Mouse (Mus musculus): ENCODE results near the gene Crlf3. TPM values are rescaled to one million over a fixed set of nuclear protein-coding genes. Genes with fewer than 3 reads are reported as not detected.
A peak's percentile ranks its signal among the peaks of the same experiment; 100 is the strongest.

Gene Crlf3
- polyA plus RNA-seq, 1 experiment from 2014 or later = 30.4 TPM

DNA sequence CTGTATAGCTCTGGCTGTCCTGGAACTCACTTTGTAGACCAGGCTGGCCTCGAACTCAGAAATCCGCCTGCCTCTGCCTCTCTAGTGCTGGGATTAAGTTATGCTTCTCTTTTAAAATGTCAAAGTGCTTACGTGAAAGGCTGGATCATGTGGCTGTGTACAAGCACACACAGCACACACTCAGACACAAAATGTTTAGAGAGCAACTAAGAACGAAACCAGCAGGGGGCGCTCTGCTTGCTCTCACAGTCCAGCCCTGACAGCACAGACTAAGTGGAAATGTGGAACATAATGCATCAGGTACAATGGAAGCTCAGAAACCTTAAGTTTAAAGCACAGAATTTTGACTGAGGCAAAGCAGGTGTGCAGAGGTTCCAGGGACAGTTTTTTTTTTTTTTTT is 6.1 kb upstream of the Crlf3 start:
- H3K27me3 ChIP-seq (ENCODE audit: control insufficient read depth, insufficient read depth, low read length) = no peaks in the 10 kb centered on the region
- no peaks in the 10 kb centered on the region for H3K9me3 ChIP-seq (ENCODE audit: control insufficient read depth, low read length)
- H3K4me2 ChIP-seq = no peak overlapping the region
- no peak overlapping the region for H3K9ac ChIP-seq (ENCODE audit: low read length)
- no peaks in the 10 kb centered on the region for H3K36me3 ChIP-seq (ENCODE audit: control insufficient read depth, insufficient read depth, low read length)
- peak; percentile 98 for DNase-seq (ENCODE audit: low spot score, missing footprints)
- ATAC-seq (ENCODE audit: low FRiP score) = peak; percentile 74
- 8% methylated on average over 5 of the region's 5 CpGs for WGBS
- H3K4me1 ChIP-seq (ENCODE audit: control insufficient read depth, insufficient read depth, low read length) = peaks cover 5% of the 10 kb centered on the region; the same call in 1 of the 2 replicates
- H3K27ac ChIP-seq (ENCODE audit: low read depth, low read length) = no peak overlapping the region
- H3K4me3 ChIP-seq (ENCODE audit: low read depth, low read length) = no peak overlapping the region

GRCm38 (mm10) chr11:80085356-80086055 is 4.7 kb upstream of the Crlf3 start:
- no peak overlapping the region for H3K27ac ChIP-seq (ENCODE audit: low read depth, low read length)
- H3K9ac ChIP-seq (ENCODE audit: low read length) = no peak overlapping the region
- WGBS = 81% methylated on average over 6 of the region's 6 CpGs
- ATAC-seq (ENCODE audit: low FRiP score) (no peak), DNase-seq (ENCODE audit: low spot score, missing footprints) (no peak)
- H3K36me3 ChIP-seq (ENCODE audit: control insufficient read depth, insufficient read depth, low read length) = no peaks in the 10 kb centered on the region
- no peaks in the 10 kb centered on the region for H3K27me3 ChIP-seq (ENCODE audit: control insufficient read depth, insufficient read depth, low read length)
- peaks cover 7% of the 10 kb centered on the region; the same call in 1 of the 2 replicates for H3K4me1 ChIP-seq (ENCODE audit: control insufficient read depth, insufficient read depth, low read length)
- H3K9me3 ChIP-seq (ENCODE audit: control insufficient read depth, low read length) = no peaks in the 10 kb centered on the region
- H3K4me3 ChIP-seq (ENCODE audit: low read depth, low read length) = no peak overlapping the region
- H3K4me2 ChIP-seq = no peak overlapping the region

DNA sequence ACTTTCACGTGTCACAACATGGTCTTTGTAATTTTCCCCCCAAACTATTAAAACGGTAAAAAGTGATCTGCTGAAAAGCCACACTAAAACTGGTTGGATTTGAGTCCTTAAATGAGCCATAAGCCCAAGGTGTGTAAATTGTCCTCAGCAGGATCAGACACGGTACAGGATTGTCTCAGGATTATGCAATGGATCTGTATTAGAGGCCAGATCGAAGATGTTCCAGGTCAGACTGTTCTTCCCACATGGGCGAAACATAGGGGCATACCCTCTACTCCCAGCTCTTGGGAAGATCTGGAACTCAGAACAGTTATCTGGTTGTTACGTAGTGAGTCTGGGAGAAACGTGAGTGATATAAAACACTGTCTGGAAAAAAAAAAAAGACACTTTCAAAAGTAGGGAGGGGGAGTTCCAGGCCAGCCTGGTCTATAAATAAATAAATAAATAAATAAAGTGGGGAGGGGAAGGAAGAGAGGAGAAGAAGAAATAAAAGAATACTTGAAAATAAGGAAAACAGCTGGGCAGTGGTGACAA is 1.1 kb upstream of the Crlf3 start:
- DNase-seq (ENCODE audit: low spot score, missing footprints) = peak; percentile 87
- no peak for ATAC-seq (ENCODE audit: low FRiP score)
- Histone ChIP-seq H3K27me3 (ENCODE audit: control insufficient read depth, insufficient read depth, low read length) (no peaks in the 10 kb centered on the region), H3K9me3 (ENCODE audit: control insufficient read depth, low read length) (no peaks in the 10 kb centered on the region), H3K9ac (ENCODE audit: low read length) (no peak overlapping the region), H3K4me1 (ENCODE audit: control insufficient read depth, insufficient read depth, low read length) (peaks cover 11% of the 10 kb centered on the region; the same call in 1 of the 2 replicates), H3K4me3 (ENCODE audit: low read depth, low read length) (no peak overlapping the region), H3K27ac (ENCODE audit: low read depth, low read length) (no peak overlapping the region), H3K36me3 (ENCODE audit: control insufficient read depth, insufficient read depth, low read length) (no peaks in the 10 kb centered on the region), H3K4me2 (no peak overlapping the region)
- 83% methylated on average over 7 of the region's 7 CpGs for WGBS

DNA sequence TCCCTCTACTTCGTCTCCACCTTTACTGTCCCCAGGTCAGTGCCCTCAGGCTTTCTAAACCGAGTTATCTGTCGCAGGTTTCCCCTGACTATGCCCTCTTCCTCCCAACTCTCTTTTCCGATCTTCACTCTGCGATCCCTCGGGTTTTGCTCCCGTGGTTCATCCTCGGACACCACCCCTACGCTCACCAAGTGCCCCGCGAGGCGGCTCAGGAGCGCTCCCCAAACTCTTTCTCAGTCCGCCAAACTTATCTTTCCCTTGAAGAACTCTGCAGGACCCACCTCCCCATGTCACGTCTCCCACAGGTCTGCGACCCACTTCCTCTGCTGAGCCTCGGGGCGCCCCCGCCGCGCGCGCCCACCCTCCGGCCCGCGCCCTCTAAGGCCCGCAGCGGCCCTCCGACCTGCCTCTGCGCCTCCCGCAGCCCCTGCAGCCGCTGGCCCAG is 388 bp downstream of the Crlf3 start:
- Histone ChIP-seq H3K4me3 (ENCODE audit: low read depth, low read length) (peak overlapping the region; percentile 88), H3K9ac (ENCODE audit: low read length) (peak overlapping the region; percentile 95), H3K9me3 (ENCODE audit: control insufficient read depth, low read length) (no peaks in the 10 kb centered on the region), H3K27ac (ENCODE audit: low read depth, low read length) (peak overlapping the region; percentile 82), H3K4me1 (ENCODE audit: control insufficient read depth, insufficient read depth, low read length) (peaks cover 11% of the 10 kb centered on the region; the same call in 1 of the 2 replicates), H3K4me2 (peak overlapping the region; percentile 70), H3K27me3 (ENCODE audit: control insufficient read depth, insufficient read depth, low read length) (no peaks in the 10 kb centered on the region), H3K36me3 (ENCODE audit: control insufficient read depth, insufficient read depth, low read length) (no peaks in the 10 kb centered on the region)
- ATAC-seq (ENCODE audit: low FRiP score) (no peak; the same call in 1 of the 2 replicates), DNase-seq (ENCODE audit: low spot score, missing footprints) (no peak)
- under 1% methylated on average over 30 of the region's 32 CpGs for WGBS

GRCm38 (mm10) chr11:80079751-80080150 is 1.0 kb downstream of the Crlf3 start:
- ATAC-seq (ENCODE audit: low FRiP score) = no peak
- WGBS = 73% methylated on average over 6 of the region's 6 CpGs
- peak overlapping the region; percentile 95 for H3K9ac ChIP-seq (ENCODE audit: low read length)

GRCm38 (mm10) chr11:80078831-80079230 is 2.0 kb downstream of the Crlf3 start:
- Histone ChIP-seq H3K4me1 (ENCODE audit: control insufficient read depth, insufficient read depth, low read length) (peaks cover 11% of the 10 kb centered on the region; the same call in 1 of the 2 replicates), H3K27me3 (ENCODE audit: control insufficient read depth, insufficient read depth, low read length) (no peaks in the 10 kb centered on the region), H3K36me3 (ENCODE audit: control insufficient read depth, insufficient read depth, low read length) (no peaks in the 10 kb centered on the region), H3K27ac (ENCODE audit: low read depth, low read length) (no peak overlapping the region), H3K4me3 (ENCODE audit: low read depth, low read length) (no peak overlapping the region), H3K9me3 (ENCODE audit: control insufficient read depth, low read length) (no peaks in the 10 kb centered on the region), H3K9ac (ENCODE audit: low read length) (no peak overlapping the region), H3K4me2 (no peak overlapping the region)
- 69% methylated on average over 1 of the region's 1 CpGs for WGBS
- no peak for DNase-seq (ENCODE audit: low spot score, missing footprints)
- no peak for ATAC-seq (ENCODE audit: low FRiP score)

More at GRCm38 (mm10) chr11:80079751-80080150, 1.0 kb downstream of the Crlf3 start:
- H3K4me3 ChIP-seq (ENCODE audit: low read depth, low read length) = peak overlapping the region; percentile 88
- H3K4me2 ChIP-seq = peak overlapping the region; percentile 70
- DNase-seq (ENCODE audit: low spot score, missing footprints) = no peak
- H3K27me3 ChIP-seq (ENCODE audit: control insufficient read depth, insufficient read depth, low read length) = no peaks in the 10 kb centered on the region
- no peaks in the 10 kb centered on the region for H3K9me3 ChIP-seq (ENCODE audit: control insufficient read depth, low read length)
- no peak overlapping the region for H3K27ac ChIP-seq (ENCODE audit: low read depth, low read length)
- H3K4me1 ChIP-seq (ENCODE audit: control insufficient read depth, insufficient read depth, low read length) = peaks cover 11% of the 10 kb centered on the region; the same call in 1 of the 2 replicates
- H3K36me3 ChIP-seq (ENCODE audit: control insufficient read depth, insufficient read depth, low read length) = no peaks in the 10 kb centered on the region

- no peaks in the 10 kb centered on the region for H3K36me3 ChIP-seq (ENCODE audit: control insufficient read depth, insufficient read depth, low read length)
- DNase-seq (ENCODE audit: low spot score, missing footprints) = no peak
- 83% methylated on average over 13 of the region's 14 CpGs for WGBS
- H3K4me3 ChIP-seq (ENCODE audit: low read depth, low read length) = no peak overlapping the region
- H3K9me3 ChIP-seq (ENCODE audit: control insufficient read depth, low read length) = no peaks in the 10 kb centered on the region
- no peak overlapping the region for H3K9ac ChIP-seq (ENCODE audit: low read length)
- ATAC-seq (ENCODE audit: low FRiP score) = no peak
- no peak overlapping the region for H3K4me2 ChIP-seq
- H3K27me3 ChIP-seq (ENCODE audit: control insufficient read depth, insufficient read depth, low read length) = no peaks in the 10 kb centered on the region
- H3K4me1 ChIP-seq (ENCODE audit: control insufficient read depth, insufficient read depth, low read length) = peaks cover 11% of the 10 kb centered on the region; the same call in 1 of the 2 replicates
- H3K27ac ChIP-seq (ENCODE audit: low read depth, low read length) = no peak overlapping the region
These were observed 2.8 kb downstream of the Crlf3 start for GRCm38 (mm10) chr11:80077784-80078545.

- Histone ChIP-seq H3K27ac (ENCODE audit: low read depth, low read length) (no peak overlapping the region), H3K9ac (ENCODE audit: low read length) (no peak overlapping the region), H3K27me3 (ENCODE audit: control insufficient read depth, insufficient read depth, low read length) (no peaks in the 10 kb centered on the region), H3K4me3 (ENCODE audit: low read depth, low read length) (no peak overlapping the region), H3K4me1 (ENCODE audit: control insufficient read depth, insufficient read depth, low read length) (peaks cover 6% of the 10 kb centered on the region; the same call in 1 of the 2 replicates), H3K36me3 (ENCODE audit: control insufficient read depth, insufficient read depth, low read length) (no peaks in the 10 kb centered on the region), H3K9me3 (ENCODE audit: control insufficient read depth, low read length) (no peaks in the 10 kb centered on the region), H3K4me2 (no peak overlapping the region)
- WGBS = 92% methylated on average over 5 of the region's 5 CpGs
- ATAC-seq (ENCODE audit: low FRiP score) (no peak), DNase-seq (ENCODE audit: low spot score, missing footprints) (no peak)
These were observed 5.0 kb downstream of the Crlf3 start for GRCm38 (mm10) chr11:80075608-80076277.

Measured in midbrain, embryonic 11.5 days (tissue).